ENCODE assay signal across 9 mouse cellular contexts in genomic region chr5:53379612-53380011, GRCm38 (mm10).
DNase-seq lines count a peak whose midpoint lies in the region; ATAC-seq and TF ChIP-seq lines count a peak whose summit lies in the region.
"Had no signal": no experiment of that assay in that cellular context is flagged by ENCODE, and none has a peak within 500 bp of the region (broad histone marks: within the 10 kb centered on the region; RNA-seq: fewer than 3 reads in every experiment).

No protein-coding gene starts in this region.

- H3K36me3 ChIP-seq in heart, embryonic 14.5 days (ENCODE audit: control insufficient read depth, insufficient read depth, low read length), result no peaks in the 10 kb centered on the region
- no peaks in the 10 kb centered on the region for H3K36me3 ChIP-seq in heart, embryonic 11.5 days (ENCODE audit: control insufficient read depth, insufficient read depth, low read length)
- H3K36me3 ChIP-seq in intestine, embryonic 14.5 days (ENCODE audit: control insufficient read depth, insufficient read depth, low read length), result no peaks in the 10 kb centered on the region
- H3K36me3 ChIP-seq in limb, embryonic 14.5 days (ENCODE audit: control insufficient read depth, insufficient read depth, low read length), result no peaks in the 10 kb centered on the region

- peak overlapping the region; percentile 37 to 55; a peak in 2 of 4 replicates for H3K27ac ChIP-seq in heart, embryonic 14.5 days (replicated peaks in 1 of 2; ENCODE audit: control insufficient read depth in 1 of 2, insufficient read depth in 1 of 2, low read depth in 2 of 2, low read length in 2 of 2)
- no peak overlapping the region for H3K27ac ChIP-seq in heart, embryonic 11.5 days (ENCODE audit: low read depth, low read length)
- H3K27ac ChIP-seq in bone marrow macrophage, adult 2 months (ENCODE audit: insufficient read depth, low read depth, low read length), result peak overlapping the region; percentile 81
- H3K27ac ChIP-seq in intestine, embryonic 14.5 days (ENCODE audit: low read depth), result peak overlapping the region; percentile 79
- peak overlapping the region; percentile 67 for H3K27ac ChIP-seq in limb, embryonic 14.5 days (replicated peaks; ENCODE audit: low read depth, low read length)

- peaks cover 4% of the 10 kb centered on the region; the same call in 1 of the 2 replicates for H3K27me3 ChIP-seq in heart, embryonic 14.5 days (ENCODE audit: control insufficient read depth, insufficient read depth, low read length)
- peaks cover 6% of the 10 kb centered on the region; the same call in 1 of the 2 replicates for H3K27me3 ChIP-seq in heart, embryonic 11.5 days (ENCODE audit: control insufficient read depth, insufficient read depth, low read length)
- H3K27me3 ChIP-seq in intestine, embryonic 14.5 days (replicated peaks; ENCODE audit: control insufficient read depth, insufficient read depth, low read length), result no peaks in the 10 kb centered on the region
- H3K27me3 ChIP-seq in limb, embryonic 14.5 days (ENCODE audit: control insufficient read depth, insufficient read depth, low read length), result no peaks in the 10 kb centered on the region

- ATAC-seq in heart, embryonic 14.5 days (ENCODE audit: insufficient number of reproducible peaks, insufficient read depth, low FRiP score, low read depth), result no peak
- ATAC-seq in heart, embryonic 11.5 days (replicated peaks; ENCODE audit: insufficient number of reproducible peaks, low FRiP score, low TSS enrichment), result no peak
- peak; percentile 90 for ATAC-seq in intestine, embryonic 14.5 days (replicated peaks; ENCODE audit: low FRiP score, low TSS enrichment, low read depth)
- ATAC-seq in limb, embryonic 14.5 days (ENCODE audit: low FRiP score, low read depth), result peak; percentile 77
- no peak for ATAC-seq in megakaryocyte-erythroid progenitor cell, adult 5-6 weeks (replicated peaks; ENCODE audit: low FRiP score, low TSS enrichment, poor library complexity, severe bottlenecking)

- H3K4me3 ChIP-seq in heart, embryonic 14.5 days (ENCODE audit: control insufficient read depth in 1 of 2, insufficient read depth in 1 of 2, low read depth in 1 of 2, low read length in 2 of 2), result no peak overlapping the region
- no peak overlapping the region for H3K4me3 ChIP-seq in heart, embryonic 11.5 days (ENCODE audit: low read depth, low read length)
- H3K4me3 ChIP-seq in bone marrow macrophage, adult 2 months (ENCODE audit: insufficient read depth, low read length), result no peak overlapping the region
- H3K4me3 ChIP-seq in intestine, embryonic 14.5 days (ENCODE audit: low read depth, low read length), result no peak overlapping the region
- H3K4me3 ChIP-seq in limb, embryonic 14.5 days (replicated peaks; ENCODE audit: low read length), result no peak overlapping the region
- H3K4me3 ChIP-seq: myocyte had no signal

- no peaks in the 10 kb centered on the region for H3K9me3 ChIP-seq in heart, embryonic 14.5 days (ENCODE audit: control insufficient read depth, low read length)
- no peaks in the 10 kb centered on the region for H3K9me3 ChIP-seq in heart, embryonic 11.5 days (replicated peaks; ENCODE audit: control insufficient read depth, low read length)
- no peaks in the 10 kb centered on the region for H3K9me3 ChIP-seq in intestine, embryonic 14.5 days (ENCODE audit: control insufficient read depth, low read length)
- H3K9me3 ChIP-seq in limb, embryonic 14.5 days (ENCODE audit: control insufficient read depth, low read length), result no peaks in the 10 kb centered on the region

- TF ChIP-seq POLR2A in bone marrow macrophage, adult 2 months (IDR thresholded peaks at IDR 0.05; ENCODE audit: borderline replicate concordance, low read depth, low read length), result no peak
- no peak for TF ChIP-seq POLR2A in limb, embryonic 14.5 days (IDR thresholded peaks at IDR 0.05; ENCODE audit: borderline replicate concordance, extremely low read depth, insufficient read depth, insufficient read length)

- no peak for TF ChIP-seq CTCF in bone marrow macrophage, adult 2 months (IDR thresholded peaks at IDR 0.05; ENCODE audit: low read depth, low read length)

- WGBS in heart, embryonic 14.5 days, result 57% methylated on average over 17 of the region's 17 CpGs
- WGBS in heart, embryonic 11.5 days (ENCODE audit: insufficient replicate concordance), result 70% methylated on average over 17 of the region's 17 CpGs
- 19% methylated on average over 17 of the region's 17 CpGs for WGBS in intestine, embryonic 14.5 days
- WGBS in limb, embryonic 14.5 days, result 7% methylated on average over 17 of the region's 17 CpGs

- H3K4me1 ChIP-seq in heart, embryonic 14.5 days (ENCODE audit: control insufficient read depth in 2 of 2, insufficient read depth in 2 of 2, low read length in 2 of 2), result peaks cover 6 to 7% of the 10 kb centered on the region in 2 experiments; a peak in 3 of 4 replicates
- H3K4me1 ChIP-seq in heart, embryonic 11.5 days (ENCODE audit: control insufficient read depth, insufficient read depth, low read length), result no peaks in the 10 kb centered on the region; the same call in 1 of the 2 replicates
- H3K4me1 ChIP-seq in bone marrow macrophage, adult 2 months (ENCODE audit: control insufficient read depth, insufficient read depth, low read length), result peaks cover 82% of the 10 kb centered on the region
- peaks cover 35% of the 10 kb centered on the region for H3K4me1 ChIP-seq in intestine, embryonic 14.5 days (replicated peaks; ENCODE audit: control insufficient read depth, insufficient read depth, low read length)
- peaks cover 52% of the 10 kb centered on the region for H3K4me1 ChIP-seq in limb, embryonic 14.5 days (ENCODE audit: control insufficient read depth, insufficient read depth, low read length)

- no peak overlapping the region for H3K4me2 ChIP-seq in heart, embryonic 14.5 days (ENCODE audit: low read length)
- H3K4me2 ChIP-seq in heart, embryonic 11.5 days, result no peak overlapping the region
- peak overlapping the region; percentile 20; the same call in 1 of the 2 replicates for H3K4me2 ChIP-seq in intestine, embryonic 14.5 days (ENCODE audit: low read length)
- H3K4me2 ChIP-seq in limb, embryonic 14.5 days (replicated peaks; ENCODE audit: low read depth, low read length, severe bottlenecking), result peak overlapping the region; percentile 31

- no peak overlapping the region; the same call in 1 of the 2 replicates for H3K9ac ChIP-seq in heart, embryonic 14.5 days (ENCODE audit: low read length)
- H3K9ac ChIP-seq in heart, embryonic 11.5 days (ENCODE audit: low read depth, low read length), result no peak overlapping the region
- H3K9ac ChIP-seq in intestine, embryonic 14.5 days (ENCODE audit: low read length), result no peak overlapping the region; the same call in 1 of the 2 replicates
- peak overlapping the region; percentile 21; the same call in 1 of the 2 replicates for H3K9ac ChIP-seq in limb, embryonic 14.5 days (ENCODE audit: low read depth, low read length, severe bottlenecking)

- peak; percentile 84 for DNase-seq in intestine, embryonic 14.5 days (ENCODE audit: low spot score)
- peak; percentile 56 for DNase-seq in limb, embryonic 14.5 days (ENCODE audit: low spot score)
- DNase-seq in B cell, adult 2 months, result no peak
- DNase-seq in left cerebral cortex, adult 11 months (ENCODE audit: low spot score), result no peak

Comparison
In these comparisons a context has a peak if more than half of its experiments do, and no peak if none do; other contexts are left out.
1. ATAC-seq: peak in intestine, embryonic 14.5 days (single experiment) and limb, embryonic 14.5 days (single experiment); none in heart, embryonic 14.5 days (single experiment), heart, embryonic 11.5 days (single experiment) and megakaryocyte-erythroid progenitor cell, adult 5-6 weeks (single experiment).
2. H3K4me2 ChIP-seq: peak in intestine, embryonic 14.5 days (single experiment) and limb, embryonic 14.5 days (single experiment); none in heart, embryonic 14.5 days (single experiment) and heart, embryonic 11.5 days (single experiment).
3. DNase-seq: peak in intestine, embryonic 14.5 days (single experiment) and limb, embryonic 14.5 days (single experiment); none in B cell, adult 2 months (0 of 2) and left cerebral cortex, adult 11 months (single experiment).